Mouse (Mus musculus): ENCODE measurements around the gene Ankrd53. TPM values are rescaled to one million over a fixed set of nuclear protein-coding genes. Genes with fewer than 3 reads are reported as not detected.

Gene Ankrd53
- polyA plus RNA-seq, 1 experiment from 2014 or later = not detected

DNA sequence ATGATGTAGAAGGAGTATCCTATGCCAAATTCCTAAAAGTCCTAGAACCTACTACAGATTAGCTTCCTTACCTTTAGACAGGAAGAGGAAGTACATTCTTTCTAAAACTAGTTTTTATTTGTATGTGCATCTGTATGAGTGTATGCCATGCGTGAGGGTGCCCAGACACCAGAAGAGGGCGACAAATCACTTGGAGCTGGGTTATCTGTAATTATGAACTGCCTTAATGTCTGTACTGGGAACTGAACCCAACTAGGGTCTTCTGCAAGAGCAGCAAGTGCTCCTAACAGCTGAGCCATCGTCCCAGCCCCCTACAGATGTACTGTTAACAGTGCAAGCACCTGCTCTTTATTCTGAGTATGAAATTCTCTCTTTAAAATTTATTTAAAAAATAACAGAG, 53.4 kb downstream of the Ankrd53 start:
- H3K27ac ChIP-seq (ENCODE audit: low read depth, low read length) = no peak overlapping the region
- H3K4me3 ChIP-seq (ENCODE audit: low read depth, low read length) = no peak overlapping the region
- no peaks in the 10 kb centered on the region for H3K27me3 ChIP-seq (replicated peaks; ENCODE audit: control insufficient read depth, insufficient read depth, low read length)
- no peaks in the 10 kb centered on the region for H3K4me1 ChIP-seq (replicated peaks; ENCODE audit: control insufficient read depth, insufficient read depth, low read length)
- H3K36me3 ChIP-seq (ENCODE audit: control insufficient read depth, insufficient read depth) = peaks cover 14% of the 10 kb centered on the region
- H3K9ac ChIP-seq (ENCODE audit: low read depth, low read length) = no peak overlapping the region
- no peaks in the 10 kb centered on the region for H3K9me3 ChIP-seq (ENCODE audit: control insufficient read depth)
- TF ChIP-seq CTCF (IDR thresholded peaks at IDR 0.05; ENCODE audit: low read depth) = no peak
- ATAC-seq = no peak
- 95% methylated on average over 3 of the region's 3 CpGs for WGBS
- no peak overlapping the region for H3K4me2 ChIP-seq (replicated peaks; ENCODE audit: low read depth)

Other genes with a start within 250 kb of the Ankrd53 start
- gene Actg2, start 226.4 kb upstream of the Ankrd53 start, polyA plus RNA-seq (2015; fragmentation: Nextera tagmentation; extraction: Ambion mirVana) = 2,265 and 2,375 TPM in 2 replicates
- gene Stambp, start 189.9 kb upstream of the Ankrd53 start, polyA plus RNA-seq (2015; fragmentation: Nextera tagmentation; extraction: Ambion mirVana) = 24.9 and 28.1 TPM in 2 replicates
- gene Clec4f, start 106.5 kb upstream of the Ankrd53 start, polyA plus RNA-seq (2015; fragmentation: Nextera tagmentation; extraction: Ambion mirVana) = 4.5 and 5.3 TPM in 2 replicates
- not detected in 2 replicates for gene Cd207, start 84.8 kb upstream of the Ankrd53 start, polyA plus RNA-seq (2015; fragmentation: Nextera tagmentation; extraction: Ambion mirVana)
- gene Vax2, start 51.4 kb upstream of the Ankrd53 start, polyA plus RNA-seq (2015; fragmentation: Nextera tagmentation; extraction: Ambion mirVana) = not detected in 2 replicates
- gene Atp6v1b1, start 19.7 kb upstream of the Ankrd53 start, polyA plus RNA-seq (2015; fragmentation: Nextera tagmentation; extraction: Ambion mirVana) = not detected in 2 replicates
- 107 and 111 TPM in 2 replicates for gene Tex261, start 13.2 kb downstream of the Ankrd53 start, polyA plus RNA-seq (2015; fragmentation: Nextera tagmentation; extraction: Ambion mirVana)
- gene Nagk, start 32.3 kb downstream of the Ankrd53 start, polyA plus RNA-seq (2015; fragmentation: Nextera tagmentation; extraction: Ambion mirVana) = 116 and 134 TPM in 2 replicates
- 5.6 and 6.0 TPM in 2 replicates for gene Paip2b, start 69.1 kb downstream of the Ankrd53 start, polyA plus RNA-seq (2015; fragmentation: Nextera tagmentation; extraction: Ambion mirVana)
- gene Zfp638, start 104.5 kb downstream of the Ankrd53 start, polyA plus RNA-seq (2015; fragmentation: Nextera tagmentation; extraction: Ambion mirVana) = 21.5 and 24.3 TPM in 2 replicates
- gene Dysf, start 245.9 kb downstream of the Ankrd53 start, polyA plus RNA-seq (2015; fragmentation: Nextera tagmentation; extraction: Ambion mirVana) = 5.1 and 5.9 TPM in 2 replicates